Mouse (Mus musculus) CH12.LX (cell line): ENCODE measurements around the gene Ranbp10. TPM values are rescaled to one million over a fixed set of nuclear protein-coding genes. Genes with fewer than 3 reads are reported as not detected.

ENCODE experiments used
- DNase-seq: peaks from one replicate; pipeline ENCODE4 v3.0.0-alpha.2; 2013; ENCODE audit errors: extremely low read depth
- H3K27ac ChIP-seq: 2 replicates; pipeline ENCODE4 v1.5.1; 2012; ENCODE audit warnings: low read depth, mild to moderate bottlenecking, control low read depth, moderate library complexity; ENCODE audit not compliant: insufficient read depth
- H3K27me3 ChIP-seq: replicated peaks from 2 replicates; pipeline ENCODE3; 2012; ENCODE audit warnings: inconsistent platforms
- H3K36me3 ChIP-seq, 2 experiments: replicated peaks in 1 of 2; 2 replicates each; pipeline versions ENCODE3 to v1.6.1; 2012; ENCODE audit warnings: inconsistent platforms in 1 of 2, low read length in 1 of 2, mild to moderate bottlenecking in 1 of 2, mixed read lengths in 1 of 2, moderate library complexity in 1 of 2; ENCODE audit not compliant: control insufficient read depth in 1 of 2, insufficient read depth in 1 of 2
- H3K4me1 ChIP-seq, 2 experiments: 2 replicates each; pipeline ENCODE4 v1.6.1; 2012; ENCODE audit warnings: inconsistent platforms in 1 of 2, moderate library complexity in 1 of 2; ENCODE audit not compliant: insufficient read depth in 2 of 2, control insufficient read depth in 1 of 2
- H3K4me2 ChIP-seq: 2 replicates; pipeline ENCODE4 v1.6.1; 2012; ENCODE audit warnings: low read depth, mild to moderate bottlenecking, control low read depth; ENCODE audit not compliant: poor library complexity, insufficient read depth, severe bottlenecking
- H3K4me3 ChIP-seq, 3 experiments: fragments of 150-350 bp in 1 of 3; sonication (generic) in 1 of 3; replicated peaks in 1 of 3; 2 replicates each; pipeline versions ENCODE3 to v1.5.1; 2011 to 2012; ENCODE audit warnings: low read depth in 2 of 3, low read length in 2 of 3, mild to moderate bottlenecking in 2 of 3, moderate library complexity in 2 of 3, control low read depth in 1 of 3, improper control_type of control experiment in 1 of 3, inconsistent platforms in 1 of 3, mixed read lengths in 1 of 3; ENCODE audit not compliant: poor library complexity in 1 of 3
- H3K79me2 ChIP-seq: replicated peaks from 2 replicates; pipeline ENCODE4 v1.6.1; 2012; ENCODE audit warnings: mild to moderate bottlenecking, moderate library complexity; ENCODE audit not compliant: control insufficient read depth, poor library complexity, insufficient read depth, severe bottlenecking; ENCODE audit errors: extremely low read depth
- H3K9ac ChIP-seq: 2 replicates; pipeline ENCODE4 v1.6.1; 2012; ENCODE audit warnings: low read depth, mild to moderate bottlenecking, control low read depth, moderate library complexity; ENCODE audit not compliant: insufficient read depth
- H3K9me3 ChIP-seq: replicated peaks from 2 replicates; pipeline ENCODE3; 2012; ENCODE audit warnings: low read length, inconsistent platforms, mixed read lengths
- CTCF ChIP-seq, 2 experiments: IDR thresholded peaks in 1 of 2; conservative IDR thresholded peaks in 1 of 2; 2 replicates each; pipeline ENCODE4 v1.5.1; 2011 to 2012; ENCODE audit warnings: low read depth in 2 of 2, low read length in 2 of 2, improper control_type of control experiment in 1 of 2, inconsistent platforms in 1 of 2, mild to moderate bottlenecking in 1 of 2, moderate library complexity in 1 of 2
- ETS1 ChIP-seq: conservative IDR thresholded peaks from 2 replicates; pipeline ENCODE4 v1.6.1; 2012; ENCODE audit warnings: low read depth, mild to moderate bottlenecking, inconsistent platforms, low read length, improper control_type of control experiment, moderate library complexity
- HCFC1 ChIP-seq: IDR thresholded peaks from 2 replicates; pipeline ENCODE4 v1.6.1; 2012; ENCODE audit warnings: low read depth, mild to moderate bottlenecking, inconsistent platforms, low read length, improper control_type of control experiment
- KAT2A ChIP-seq: IDR thresholded peaks from 2 replicates; pipeline ENCODE4 v1.6.1; 2012; ENCODE audit warnings: low read length, improper control_type of control experiment, inconsistent platforms; ENCODE audit not compliant: insufficient replicate concordance
- MAFK ChIP-seq: IDR thresholded peaks from 2 replicates; pipeline ENCODE4 v1.6.1; 2011; ENCODE audit warnings: low read length, improper control_type of control experiment; ENCODE audit not compliant: insufficient replicate concordance
- MEF2A ChIP-seq: IDR thresholded peaks from 2 replicates; pipeline ENCODE4 v1.6.1; 2014; ENCODE audit warnings: low read depth, mild to moderate bottlenecking, inconsistent platforms, low read length, improper control_type of control experiment, borderline replicate concordance
- MXI1 ChIP-seq: IDR thresholded peaks from 2 replicates; pipeline ENCODE4 v1.6.1; 2011; ENCODE audit warnings: mild to moderate bottlenecking, low read depth, low read length, improper control_type of control experiment
- NELFE ChIP-seq: IDR thresholded peaks from 2 replicates; pipeline ENCODE4 v1.6.1; 2011; ENCODE audit warnings: low read depth, low read length, improper control_type of control experiment
- NRF1 ChIP-seq: IDR thresholded peaks from 2 replicates; pipeline ENCODE4 v1.6.1; 2014; ENCODE audit warnings: low read depth, mild to moderate bottlenecking, inconsistent platforms, low read length, improper control_type of control experiment, moderate library complexity
- POLR2A ChIP-seq: IDR thresholded peaks from 2 replicates; pipeline ENCODE4 v1.6.1; 2011; ENCODE audit warnings: low read depth, mild to moderate bottlenecking, improper control_type of control experiment, low read length
- TCF12 ChIP-seq: IDR thresholded peaks from 2 replicates; pipeline ENCODE4 v1.6.1; 2014; ENCODE audit warnings: low read depth, mild to moderate bottlenecking, inconsistent platforms, low read length, improper control_type of control experiment
- USF1 ChIP-seq: IDR thresholded peaks from 2 replicates; pipeline ENCODE4 v1.6.1; 2014; ENCODE audit warnings: low read depth, mild to moderate bottlenecking, inconsistent platforms, low read length, improper control_type of control experiment
- ZC3H11A ChIP-seq: IDR thresholded peaks from 2 replicates; pipeline ENCODE4 v1.6.1; 2012; ENCODE audit warnings: low read depth, mild to moderate bottlenecking, inconsistent platforms, low read length, improper control_type of control experiment
- ZKSCAN1 ChIP-seq: IDR thresholded peaks from 2 replicates; pipeline ENCODE4 v1.6.1; 2012; ENCODE audit warnings: low read depth, inconsistent platforms, low read length, improper control_type of control experiment, borderline replicate concordance
- dilution Hi-C: fragments of 300-500 bp; cut with MboI; formaldehyde crosslinking; loops from 2 replicates; pipeline ENCODE4 v1.14.3; 2020; ENCODE audit warnings: low sequenced_read_pairs; ENCODE audit not compliant: extremely low pct_unique_long_range_greater_than_20kb, extremely low pct_ligation_motif_present
- in situ Hi-C: fragments of 300-500 bp; cut with MboI; formaldehyde crosslinking; loops from 3 replicates; pipeline ENCODE4 v1.14.3; 2019; ENCODE audit warnings: low sequenced_read_pairs, low pct_ligation_motif_present, low pct_unique_long_range_greater_than_20kb, mixed read lengths
- polyA plus RNA-seq: library from polyadenylated mRNA; unstranded; fragments of >175 nt; gene quantifications from 2 replicates; pipeline ENCODE4 v1.2.1, GENCODE M21; 2012; ENCODE audit warnings: low read depth; ENCODE audit not compliant: insufficient read length
- total RNA-seq, 2 experiments: library from RNA; depleted of rRNA; stranded (reverse); fragments of 300-350 nt in 1 of 2; fragments of >200 nt in 1 of 2; gene quantifications; 2 replicates each; pipeline ENCODE4 v1.2.3; 2012 to 2014

Ranbp10 gene
- total and polyA plus RNA-seq, 3 experiments = 7.4 to 15.8 (median 8.7) TPM

DNA sequence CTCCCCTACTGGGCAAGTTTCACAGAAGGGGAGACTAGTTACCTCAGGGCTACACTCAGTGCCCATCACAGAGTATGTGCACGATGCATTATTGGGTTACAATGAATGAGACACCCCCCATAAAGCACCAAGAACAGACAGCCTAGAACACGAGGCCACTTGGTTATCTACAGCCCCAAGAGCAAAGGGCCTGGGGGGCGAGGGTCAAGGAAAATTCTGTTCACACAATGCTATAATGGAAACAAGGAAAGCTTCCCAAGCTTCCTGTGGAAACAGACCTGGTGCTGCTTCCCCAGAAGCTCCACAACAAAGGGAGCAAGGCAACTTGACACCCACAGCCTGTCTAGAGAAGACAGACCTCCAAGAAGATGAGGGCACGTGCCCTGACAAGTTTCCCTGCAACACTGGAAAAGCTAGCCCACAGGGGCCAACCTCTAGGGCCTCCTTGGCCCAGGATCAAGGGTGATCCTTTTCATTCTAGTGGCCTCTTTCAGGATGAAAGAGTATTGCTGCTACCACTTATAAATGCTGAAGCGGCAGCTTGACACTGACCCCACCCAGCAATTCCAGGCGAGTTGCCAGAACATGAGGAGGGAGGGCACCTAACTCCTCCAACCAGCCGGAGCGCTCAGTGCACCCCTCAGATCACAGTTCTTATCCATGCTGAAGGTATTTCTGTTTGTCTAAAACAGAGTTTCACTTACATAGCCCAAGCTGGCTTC is 27.9 kb downstream of the Ranbp10 start:
- in situ Hi-C loops (loop anchor here (5.0 kb wide), 1 partner anchor 37 kb away; no protein-coding TSS in a partner anchor), dilution Hi-C loops (no loop called here)
- H3K79me2 ChIP-seq = no peaks in the 10 kb centered on the region; the same call in 1 of the 2 replicates
- H3K4me3 ChIP-seq = no peak overlapping the region
- H3K4me2 ChIP-seq = no peak overlapping the region
- no peak for DNase-seq
- no peaks in the 10 kb centered on the region for H3K9me3 ChIP-seq
- no peak overlapping the region for H3K27ac ChIP-seq
- peaks cover 7 to 22% of the 10 kb centered on the region in 2 experiments for H3K4me1 ChIP-seq
- H3K27me3 ChIP-seq = no peaks in the 10 kb centered on the region
- H3K9ac ChIP-seq = no peak overlapping the region
- peaks cover 4 to 54% of the 10 kb centered on the region in 2 experiments for H3K36me3 ChIP-seq
- TF ChIP-seq KAT2A (no peak), POLR2A (no peak)

DNA sequence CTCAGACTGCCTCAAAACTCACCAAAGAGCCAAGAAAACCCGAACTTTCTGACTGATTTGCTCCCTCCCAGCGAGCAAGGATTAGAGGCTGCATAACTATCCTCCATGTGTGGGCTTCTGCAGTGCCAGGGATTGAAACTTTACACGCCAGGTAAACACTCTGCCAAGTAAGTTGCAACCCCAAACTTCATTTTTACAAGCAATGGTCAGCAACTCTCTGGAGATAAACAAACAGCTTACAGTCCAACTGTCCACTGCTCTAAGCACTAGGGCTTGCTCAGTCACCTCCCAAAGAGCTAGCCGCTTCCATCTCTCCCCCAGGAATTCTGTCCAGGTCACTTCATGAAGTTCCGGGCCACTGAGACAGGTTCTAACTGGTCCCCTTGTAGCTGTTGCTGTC is 28.7 kb downstream of the Ranbp10 start:
- Histone ChIP-seq H3K79me2 (no peaks in the 10 kb centered on the region; the same call in 1 of the 2 replicates), H3K27ac (no peak overlapping the region), H3K4me2 (no peak overlapping the region), H3K9me3 (no peaks in the 10 kb centered on the region), H3K27me3 (no peaks in the 10 kb centered on the region), H3K4me3 (no peak overlapping the region), H3K36me3 (peaks cover 4 to 56% of the 10 kb centered on the region in 2 experiments), H3K9ac (no peak overlapping the region), H3K4me1 (peaks cover 7 to 26% of the 10 kb centered on the region in 2 experiments)
- dilution Hi-C loops = no loop called here
- no peak for DNase-seq
- in situ Hi-C loops = loop anchor here (5.0 kb wide), 1 partner anchor 36 kb away; no protein-coding TSS in a partner anchor
- TF ChIP-seq USF1 (no peak), NRF1 (no peak), MEF2A (no peak), NELFE (no peak), CTCF (conservative IDR thresholded peaks at IDR 0.05 in 1 of 2, IDR thresholded peaks at IDR 0.05 in 1 of 2; ENCODE audit: low read depth in 2 of 2, low read length in 2 of 2) (no peak), KAT2A (no peak), ETS1 (no peak), HCFC1 (no peak), TCF12 (no peak)

DNA sequence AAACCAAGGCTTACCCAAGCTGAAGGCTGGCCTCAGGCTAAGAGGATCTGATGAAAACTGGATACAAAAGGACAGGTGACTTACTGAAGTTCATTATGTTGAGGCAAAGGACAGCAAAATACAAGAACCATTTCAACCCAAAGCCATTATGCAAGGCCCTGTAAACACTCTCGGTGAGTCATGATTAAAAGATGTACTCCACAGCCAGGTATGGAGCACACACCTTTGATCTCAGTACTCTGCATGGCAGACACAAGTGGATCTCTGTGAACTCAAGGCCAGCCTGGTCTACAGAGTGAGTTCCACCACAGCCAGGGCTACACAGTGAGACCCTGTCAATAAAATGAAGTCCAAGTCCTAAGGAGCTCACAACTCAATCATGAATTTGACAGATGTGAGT is 31.4 kb downstream of the Ranbp10 start:
- Histone ChIP-seq H3K36me3 (peaks cover 4 to 67% of the 10 kb centered on the region in 2 experiments), H3K4me1 (peaks cover 0 to 14% of the 10 kb centered on the region in 2 experiments; a peak in 1 of 4 replicates), H3K27ac (no peak overlapping the region), H3K4me2 (no peak overlapping the region), H3K9ac (no peak overlapping the region), H3K79me2 (no peaks in the 10 kb centered on the region), H3K4me3 (no peak overlapping the region), H3K9me3 (no peaks in the 10 kb centered on the region), H3K27me3 (no peaks in the 10 kb centered on the region)
- in situ Hi-C loops = loop anchor here (5.0 kb wide), 1 partner anchor 33 kb away; no protein-coding TSS in a partner anchor
- dilution Hi-C loops = no loop called here
- TF ChIP-seq ZKSCAN1 (no peak), POLR2A (no peak), ZC3H11A (no peak), MXI1 (no peak), MAFK (no peak)
- DNase-seq = no peak
